Mouse (Mus musculus): ENCODE data around the gene Ttbk1. TPM values are rescaled to one million over a fixed set of nuclear protein-coding genes. Genes with fewer than 3 reads are reported as not detected.
A peak's percentile ranks its signal among the peaks of the same experiment; 100 is the strongest.
"Not testable (repeated sequence)": the region's sequence is repeated elsewhere in the genome, so short reads cannot be mapped to it uniquely, and the experiment has no call there.

The Ttbk1 gene
- polyA plus RNA-seq, 1 experiment from 2014 or later: not detected

DNA sequence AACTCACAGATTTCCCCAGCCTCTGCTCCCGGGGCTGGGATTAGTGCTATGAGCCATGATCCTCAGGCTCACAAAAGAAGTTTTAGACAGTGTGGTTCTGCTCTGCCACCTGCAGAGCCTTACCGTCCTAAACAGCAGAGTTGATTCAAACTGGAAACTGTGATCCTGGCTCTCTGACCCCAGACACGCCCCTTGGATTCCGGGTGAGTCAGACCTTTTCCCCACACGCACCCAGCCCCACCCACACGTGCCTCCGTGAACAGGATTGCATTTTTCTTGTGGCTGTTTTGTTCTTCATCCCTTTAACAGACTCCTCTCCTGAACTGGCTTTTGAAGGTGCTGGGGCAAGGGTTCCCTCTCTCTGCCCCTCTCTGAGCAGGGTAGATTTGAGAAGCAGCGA lies 10.5 kb upstream of the Ttbk1 start:
- no peak overlapping the region for H3K9ac ChIP-seq (replicated peaks)
- H3K27ac ChIP-seq (ENCODE audit: low read depth): no peak overlapping the region
- H3K4me3 ChIP-seq (ENCODE audit: low read depth, low read length): no peak overlapping the region
- no peaks in the 10 kb centered on the region for H3K9me3 ChIP-seq (ENCODE audit: low read length)
- H3K4me2 ChIP-seq (ENCODE audit: low read depth, low read length): no peak overlapping the region
- DNase-seq: no peak
- 77% methylated on average over 8 of the region's 8 CpGs for WGBS (ENCODE audit: insufficient replicate concordance)
- H3K27me3 ChIP-seq (ENCODE audit: insufficient read depth, low read length): peaks cover 5% of the 10 kb centered on the region; the same call in 1 of the 2 replicates
- no peak for ATAC-seq
- no peaks in the 10 kb centered on the region for H3K36me3 ChIP-seq (replicated peaks; ENCODE audit: insufficient read depth, low read length)
- H3K4me1 ChIP-seq (ENCODE audit: insufficient read depth): peaks cover 7% of the 10 kb centered on the region
- no peak for TF ChIP-seq CTCF (IDR thresholded peaks at IDR 0.05; ENCODE audit: low read depth)
- no peak for TF ChIP-seq EP300 (IDR thresholded peaks at IDR 0.05; ENCODE audit: low read depth)

DNA sequence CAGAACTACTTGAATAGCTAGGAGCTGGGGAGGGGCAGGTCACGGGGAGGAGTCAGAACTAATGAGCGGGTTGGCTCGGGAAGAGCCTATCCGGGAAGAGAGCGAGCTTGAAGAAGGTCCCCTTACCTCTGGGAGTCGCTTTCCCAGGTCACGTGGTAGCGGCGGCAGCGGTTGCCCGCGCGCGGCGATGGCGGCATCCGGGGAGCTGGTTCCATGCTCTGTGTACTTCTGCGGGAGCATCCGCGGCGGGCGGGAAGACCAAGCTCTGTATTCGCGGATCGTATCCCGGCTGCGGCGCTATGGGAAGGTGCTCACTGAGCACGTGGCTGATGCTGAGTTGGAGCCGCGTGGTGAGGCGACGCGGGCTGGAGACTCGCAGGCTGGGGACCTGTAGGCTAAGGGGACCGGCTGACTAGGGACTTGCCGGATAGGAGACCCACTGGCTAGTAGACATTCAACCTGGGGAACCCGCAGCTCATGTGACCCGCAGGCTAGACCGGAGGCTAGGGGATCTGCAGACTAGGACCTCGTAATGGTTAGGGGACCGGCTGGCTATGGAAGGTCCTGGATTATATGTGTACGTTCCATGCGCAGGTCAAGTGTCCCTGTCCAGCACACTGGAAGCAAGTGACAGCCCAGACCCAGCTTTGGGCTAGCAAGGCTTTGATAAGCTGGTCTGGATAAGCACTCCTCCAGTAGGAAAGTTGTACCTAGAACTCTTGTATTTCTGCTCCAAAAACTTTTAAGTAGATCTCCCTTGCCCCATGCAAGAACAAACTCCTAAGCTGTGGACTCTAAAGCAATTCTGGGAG lies 9.4 kb upstream of the Ttbk1 start, which contains the start of gene Dnph1:
Gene Dnph1, plus strand, starts transcription at position 89 of the 812 bp plus-strand sequence.
- H3K4me1 ChIP-seq (ENCODE audit: insufficient read depth): peaks cover 7% of the 10 kb centered on the region
- DNase-seq (peak; percentile 77), ATAC-seq (peak; percentile 94)
- H3K27ac ChIP-seq (ENCODE audit: low read depth): no peak within 1 kb of the TSS
- peak within 1 kb of the TSS; percentile 52 for H3K4me3 ChIP-seq (ENCODE audit: low read depth, low read length)
- 1% methylated on average over 43 of the region's 44 CpGs for WGBS (ENCODE audit: insufficient replicate concordance)
- H3K4me2 ChIP-seq (ENCODE audit: low read depth, low read length): peak within 1 kb of the TSS; percentile 86
- H3K36me3 ChIP-seq (replicated peaks; ENCODE audit: insufficient read depth, low read length): no peaks in the 10 kb centered on the region
- TF ChIP-seq CTCF (IDR thresholded peaks at IDR 0.05; ENCODE audit: low read depth) (no peak), EP300 (IDR thresholded peaks at IDR 0.05; ENCODE audit: low read depth) (no peak)
- H3K9ac ChIP-seq (replicated peaks): peak within 1 kb of the TSS; percentile 54
- H3K9me3 ChIP-seq (ENCODE audit: low read length): no peaks in the 10 kb centered on the region
- peaks cover 5% of the 10 kb centered on the region; the same call in 1 of the 2 replicates for H3K27me3 ChIP-seq (ENCODE audit: insufficient read depth, low read length)

DNA sequence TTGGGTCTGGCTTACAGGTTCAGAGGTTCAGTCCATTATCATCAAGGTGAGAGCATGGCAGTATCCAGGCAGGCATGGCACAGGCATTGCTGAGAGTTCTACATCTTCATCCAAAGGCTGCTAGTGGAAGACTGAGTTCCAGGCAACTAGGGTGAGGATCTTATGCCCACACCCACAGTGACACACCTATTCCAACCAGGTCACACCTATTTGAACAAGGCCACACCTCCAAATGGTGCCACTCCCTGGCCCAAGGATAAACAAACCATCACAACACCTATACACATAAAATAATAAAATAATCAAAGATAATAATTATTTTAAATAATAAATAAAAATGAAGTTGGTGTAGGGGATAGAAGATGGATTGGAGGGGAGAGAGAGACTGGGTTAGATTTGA lies 8.6 kb upstream of the Ttbk1 start:
- not testable (repeated sequence) for H3K4me3 ChIP-seq (ENCODE audit: low read depth, low read length); H3K36me3 ChIP-seq (replicated peaks; ENCODE audit: insufficient read depth, low read length); H3K4me2 ChIP-seq (ENCODE audit: low read depth, low read length); H3K27me3 ChIP-seq (ENCODE audit: insufficient read depth, low read length); DNase-seq; H3K9ac ChIP-seq (replicated peaks); H3K27ac ChIP-seq (ENCODE audit: low read depth); H3K4me1 ChIP-seq (ENCODE audit: insufficient read depth); ATAC-seq; H3K9me3 ChIP-seq (ENCODE audit: low read length)

DNA sequence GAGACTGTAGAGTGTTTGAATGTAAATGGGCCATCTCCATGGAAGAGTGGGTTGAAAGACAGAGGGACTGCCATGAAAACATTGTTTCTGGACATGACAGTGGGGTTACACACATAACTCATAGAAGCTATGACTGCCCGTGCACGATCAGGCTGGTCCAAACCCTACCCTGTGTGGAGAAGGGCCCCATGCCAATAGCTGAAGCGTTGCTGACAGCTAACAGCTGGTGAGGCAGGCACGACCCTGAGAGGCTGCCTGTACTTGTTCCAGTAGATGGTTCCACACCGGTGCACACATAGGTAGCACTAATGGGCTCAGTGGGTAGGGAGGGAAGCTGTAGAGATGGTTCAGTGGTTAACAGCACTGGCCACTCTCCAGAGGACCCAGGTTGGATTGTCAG lies 8.0 kb upstream of the Ttbk1 start:
- no peak overlapping the region for H3K27ac ChIP-seq (ENCODE audit: low read depth)
- no peaks in the 10 kb centered on the region for H3K36me3 ChIP-seq (replicated peaks; ENCODE audit: insufficient read depth, low read length)
- WGBS (ENCODE audit: insufficient replicate concordance): 68% methylated on average over 5 of the region's 5 CpGs
- TF ChIP-seq CTCF (IDR thresholded peaks at IDR 0.05; ENCODE audit: low read depth): no peak
- TF ChIP-seq EP300 (IDR thresholded peaks at IDR 0.05; ENCODE audit: low read depth): no peak
- no peak overlapping the region for H3K9ac ChIP-seq (replicated peaks)
- no peaks in the 10 kb centered on the region for H3K9me3 ChIP-seq (ENCODE audit: low read length)
- peaks cover 7% of the 10 kb centered on the region for H3K4me1 ChIP-seq (ENCODE audit: insufficient read depth)
- ATAC-seq (no peak), DNase-seq (no peak)
- peaks cover 5% of the 10 kb centered on the region; the same call in 1 of the 2 replicates for H3K27me3 ChIP-seq (ENCODE audit: insufficient read depth, low read length)
- H3K4me2 ChIP-seq (ENCODE audit: low read depth, low read length): no peak overlapping the region
- H3K4me3 ChIP-seq (ENCODE audit: low read depth, low read length): no peak overlapping the region

DNA sequence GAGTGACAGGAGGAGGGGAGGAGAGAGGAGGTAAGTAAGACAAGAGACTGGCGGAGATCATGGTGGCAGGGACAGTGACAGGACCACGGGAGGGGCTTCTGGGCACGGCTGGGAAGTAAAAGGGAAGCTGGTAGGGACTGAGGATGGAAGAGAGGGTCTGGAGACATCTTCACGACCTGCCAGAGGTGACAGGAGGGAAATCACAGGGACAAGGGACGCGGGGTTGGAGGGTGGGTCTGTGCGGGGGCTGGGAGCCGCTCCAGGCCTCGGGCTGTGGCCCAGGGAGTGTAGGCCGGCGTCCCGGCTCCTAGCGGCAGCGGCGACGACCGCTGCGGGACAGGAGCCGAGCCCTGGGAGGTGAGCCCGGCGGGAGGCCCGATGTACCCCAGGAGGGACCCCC lies 480 bp downstream of the Ttbk1 start:
- no peaks in the 10 kb centered on the region for H3K36me3 ChIP-seq (replicated peaks; ENCODE audit: insufficient read depth, low read length)
- TF ChIP-seq CTCF (IDR thresholded peaks at IDR 0.05; ENCODE audit: low read depth): no peak
- no peak for TF ChIP-seq EP300 (IDR thresholded peaks at IDR 0.05; ENCODE audit: low read depth)
- no peaks in the 10 kb centered on the region for H3K9me3 ChIP-seq (ENCODE audit: low read length)
- H3K27ac ChIP-seq (ENCODE audit: low read depth): no peak overlapping the region
- peak overlapping the region; percentile 32; the same call in 1 of the 2 replicates for H3K4me2 ChIP-seq (ENCODE audit: low read depth, low read length)
- no peak overlapping the region; the same call in 1 of the 2 replicates for H3K4me3 ChIP-seq (ENCODE audit: low read depth, low read length)
- 9% methylated on average over 18 of the region's 22 CpGs for WGBS (ENCODE audit: insufficient replicate concordance)
- H3K27me3 ChIP-seq (ENCODE audit: insufficient read depth, low read length): peaks cover 64% of the 10 kb centered on the region
- H3K9ac ChIP-seq (replicated peaks): no peak overlapping the region
- H3K4me1 ChIP-seq (ENCODE audit: insufficient read depth): peaks cover 8% of the 10 kb centered on the region
- ATAC-seq: no peak
- no peak for DNase-seq

DNA sequence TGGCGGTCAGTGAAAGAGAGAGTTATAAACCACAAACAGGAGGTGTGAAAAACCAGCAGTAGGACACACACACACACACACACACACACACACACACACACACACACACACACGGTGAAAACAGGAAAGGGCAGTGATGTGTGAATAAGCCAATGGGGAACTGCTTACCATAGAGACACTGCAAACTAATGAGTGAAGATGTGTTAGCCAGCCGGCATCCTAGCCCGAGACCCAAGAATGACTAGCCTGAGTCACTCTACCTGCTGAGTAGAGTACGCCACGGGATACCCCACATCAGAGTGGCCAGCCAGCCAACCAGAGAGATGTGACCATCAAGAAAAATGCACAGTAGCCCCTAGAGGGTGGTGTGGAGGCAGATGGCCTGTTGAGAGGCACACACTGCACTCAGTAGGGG lies 3.0 kb downstream of the Ttbk1 start:
- 7% methylated on average over 6 of the region's 6 CpGs for WGBS (ENCODE audit: insufficient replicate concordance)
- no peak overlapping the region for H3K9ac ChIP-seq (replicated peaks)
- H3K4me2 ChIP-seq (ENCODE audit: low read depth, low read length): peak overlapping the region; percentile 67
- ATAC-seq (peak; percentile 14; the same call in 1 of the 2 replicates), DNase-seq (no peak)
- H3K36me3 ChIP-seq (replicated peaks; ENCODE audit: insufficient read depth, low read length): no peaks in the 10 kb centered on the region
- no peak overlapping the region for H3K4me3 ChIP-seq (ENCODE audit: low read depth, low read length)
- TF ChIP-seq EP300 (IDR thresholded peaks at IDR 0.05; ENCODE audit: low read depth) (no peak), CTCF (IDR thresholded peaks at IDR 0.05; ENCODE audit: low read depth) (peak; percentile 24; the same call in 1 of the 2 replicates)
- H3K27me3 ChIP-seq (ENCODE audit: insufficient read depth, low read length): peaks cover 61% of the 10 kb centered on the region
- no peaks in the 10 kb centered on the region for H3K9me3 ChIP-seq (ENCODE audit: low read length)
- H3K4me1 ChIP-seq (ENCODE audit: insufficient read depth): peaks cover 8% of the 10 kb centered on the region
- H3K27ac ChIP-seq (ENCODE audit: low read depth): no peak overlapping the region
